Mouse (Mus musculus): ENCODE data around the gene Vmn1r50.
"Not testable (repeated sequence)": the region's sequence is repeated elsewhere in the genome, so short reads cannot be mapped to it uniquely, and the experiment has no call there.

The Vmn1r50 gene

DNA sequence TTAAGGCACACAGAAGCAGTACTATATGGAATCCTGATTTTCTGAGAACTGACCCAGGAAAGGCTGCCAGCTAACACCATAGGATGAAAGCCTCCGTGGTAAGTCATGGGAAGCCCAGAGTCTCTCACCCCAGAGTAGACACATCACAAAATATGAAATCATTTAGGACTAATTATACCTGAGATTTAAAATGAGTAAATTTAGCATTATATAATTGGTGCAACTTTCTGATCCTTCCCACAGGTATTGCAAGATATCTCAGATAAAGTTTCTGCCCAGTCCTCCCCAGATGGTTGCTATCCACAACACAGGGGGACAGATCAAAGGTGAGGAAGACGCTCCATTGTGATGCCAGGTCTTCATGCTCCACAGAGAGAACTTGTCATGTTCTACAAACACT, at the start of gene Vmn1r50:
TSS of gene Vmn1r50 (plus strand) at position 301 of the 400 bp plus-strand sequence.
- no peak for DNase-seq (ENCODE audit: low spot score in 2 of 2)

DNA sequence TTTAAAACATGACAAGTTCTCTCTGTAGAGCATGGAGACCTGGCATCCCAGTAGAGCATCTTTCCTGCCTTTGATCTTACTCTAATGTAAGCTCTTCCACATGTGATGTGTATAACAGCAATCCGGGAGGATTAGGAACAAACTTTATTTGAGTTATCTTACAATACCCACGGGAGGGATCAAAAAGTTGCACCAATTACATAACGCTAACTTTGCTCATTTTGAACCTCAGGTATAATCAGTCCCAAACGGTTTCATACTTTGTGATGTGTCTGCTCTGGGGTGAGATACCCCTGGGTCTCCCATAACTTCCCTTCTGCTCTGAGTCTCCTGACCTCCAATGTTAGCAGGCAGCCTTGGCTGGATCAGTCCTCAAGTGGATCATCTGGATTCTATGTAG, 22.8 kb upstream of the Vmn1r50 start, which contains the start of gene Vmn1r49:
TSS of gene Vmn1r49 (minus strand) at position 101 of the 400 bp plus-strand sequence.
- no peak for DNase-seq (ENCODE audit: low spot score in 2 of 2)

- DNase-seq (ENCODE audit: low spot score in 2 of 2) = no peak
These were observed 664 bp upstream of the Vmn1r50 start for GRCm38 (mm10) chr6:90100566-90100965.

DNA sequence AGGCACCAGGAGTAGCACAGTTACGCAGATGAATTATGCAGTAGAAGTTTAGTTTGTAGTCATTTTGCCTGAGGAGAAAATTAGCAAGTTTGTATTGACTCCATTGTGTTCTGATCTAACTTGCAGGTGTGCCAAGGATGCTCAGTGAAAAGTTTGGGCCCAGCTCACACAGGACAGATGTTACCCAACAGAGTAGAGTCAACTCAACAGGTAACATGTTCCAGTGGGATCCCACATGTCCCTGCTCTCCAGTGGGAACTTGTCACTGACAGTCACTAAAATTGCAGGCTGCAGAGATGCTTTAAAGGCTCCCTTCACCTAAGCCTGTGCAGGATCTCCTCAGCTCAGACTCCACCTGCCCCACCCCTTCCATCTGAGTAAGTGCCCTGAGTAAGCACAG, 21.1 kb downstream of the Vmn1r50 start, which contains the start of gene Vmn1r51:
TSS of gene Vmn1r51 (plus strand) at position 301 of the 400 bp plus-strand sequence.
- not testable (repeated sequence) for DNase-seq (ENCODE audit: low spot score in 2 of 2)

Measured in frontal cortex, postnatal 10 days (tissue).